Mouse (Mus musculus) embryonic facial prominence, embryonic 13.5 days (tissue): ENCODE measurements around the gene Syde2. TPM values are rescaled to one million over a fixed set of nuclear protein-coding genes. Genes with fewer than 3 reads are reported as not detected.

Experiments used
- ATAC-seq: fragments of 200-750 bp; cut with Nextera tagmentation; 2 replicates; pipeline ENCODE4 v1.8.0; 2017; ENCODE audit warnings: low read depth; ENCODE audit not compliant: insufficient number of reproducible peaks, insufficient read depth, low FRiP score, low TSS enrichment
- H3K27ac ChIP-seq: fragments of 300-500 bp; sonication (generic); 2 replicates; pipeline ENCODE4 v1.5.1; 2015; ENCODE audit warnings: moderate library complexity, mild to moderate bottlenecking, inconsistent platforms
- H3K27me3 ChIP-seq: fragments of 300-500 bp; sonication (generic); 2 replicates; pipeline ENCODE4 v1.6.1; 2015; ENCODE audit warnings: mild to moderate bottlenecking, inconsistent platforms
- H3K36me3 ChIP-seq: fragments of 300-500 bp; sonication (generic); 2 replicates; pipeline ENCODE4 v1.6.1; 2015; ENCODE audit warnings: mild to moderate bottlenecking, inconsistent platforms
- H3K4me1 ChIP-seq: fragments of 300-500 bp; sonication (generic); 2 replicates; pipeline ENCODE4 v1.6.1; 2015; ENCODE audit warnings: inconsistent platforms
- H3K4me2 ChIP-seq: fragments of 300-500 bp; sonication (generic); 2 replicates; pipeline ENCODE4 v1.6.1; 2015; ENCODE audit warnings: moderate library complexity, mild to moderate bottlenecking, inconsistent platforms
- H3K4me3 ChIP-seq: fragments of 300-500 bp; sonication (generic); 2 replicates; pipeline ENCODE4 v1.5.1; 2015; ENCODE audit warnings: mild to moderate bottlenecking, inconsistent platforms
- H3K9ac ChIP-seq: fragments of 300-500 bp; sonication (generic); 2 replicates; pipeline ENCODE4 v1.6.1; 2015; ENCODE audit warnings: mild to moderate bottlenecking, inconsistent platforms
- H3K9me3 ChIP-seq: fragments of 300-500 bp; sonication (generic); 2 replicates; pipeline ENCODE4 v1.6.1; 2016; ENCODE audit warnings: inconsistent platforms
- WGBS: fragments of 180-500 bp; shearing (Covaris S2); methylation state at CpG from one replicate; pipeline ENCODE4 v1.1.7; 2015; ENCODE audit warnings: mixed read lengths; 5-methylcytosine and 5-hydroxymethylcytosine counted together
- polyA plus RNA-seq: library from polyadenylated mRNA; unstranded; fragments of >200 nt; fragmentation: Nextera tagmentation; extraction: Ambion mirVana; gene quantifications from 2 replicates; pipeline ENCODE4 v1.2.1, GENCODE M21; 2015

Gene Syde2
- polyA plus RNA-seq, 1 experiment from 2014 or later = 1.8 TPM

GRCm38 (mm10) chr3:146059356-146059926 is 71.8 kb downstream of the Syde2 start:
- 75% methylated on average over 15 of the region's 15 CpGs for WGBS
- H3K4me2 ChIP-seq = no peak overlapping the region
- no peak for ATAC-seq

GRCm38 (mm10) chr3:146063146-146063545 is 75.5 kb downstream of the Syde2 start:
- Histone ChIP-seq H3K27me3 (no peaks in the 10 kb centered on the region), H3K4me2 (no peak overlapping the region), H3K4me1 (peaks cover 11% of the 10 kb centered on the region; the same call in 1 of the 2 replicates), H3K9me3 (no peaks in the 10 kb centered on the region), H3K36me3 (no peaks in the 10 kb centered on the region), H3K9ac (no peak overlapping the region), H3K27ac (no peak overlapping the region), H3K4me3 (no peak overlapping the region)
- 88% methylated on average over 11 of the region's 11 CpGs for WGBS
- ATAC-seq = no peak

More at GRCm38 (mm10) chr3:146059356-146059926, 71.8 kb downstream of the Syde2 start:
- no peak overlapping the region for H3K27ac ChIP-seq
- H3K4me3 ChIP-seq = no peak overlapping the region
- H3K36me3 ChIP-seq = no peaks in the 10 kb centered on the region
- no peak overlapping the region for H3K9ac ChIP-seq
- peaks cover 15% of the 10 kb centered on the region; the same call in 1 of the 2 replicates for H3K27me3 ChIP-seq
- H3K4me1 ChIP-seq = peaks cover 11% of the 10 kb centered on the region; the same call in 1 of the 2 replicates
- H3K9me3 ChIP-seq = no peaks in the 10 kb centered on the region

GRCm38 (mm10) chr3:146069276-146069675 is 81.6 kb downstream of the Syde2 start:
- Histone ChIP-seq H3K27me3 (no peaks in the 10 kb centered on the region), H3K9me3 (no peaks in the 10 kb centered on the region), H3K36me3 (no peaks in the 10 kb centered on the region), H3K4me1 (no peaks in the 10 kb centered on the region), H3K9ac (no peak overlapping the region), H3K4me3 (no peak overlapping the region), H3K4me2 (no peak overlapping the region), H3K27ac (no peak overlapping the region)
- no peak for ATAC-seq
- 75% methylated on average over 4 of the region's 4 CpGs for WGBS

Other genes starting within 250 kb of the Syde2 start
- gene Ddah1, start 229.2 kb upstream of the Syde2 start, polyA plus RNA-seq = 29.8 and 39.4 TPM in 2 replicates
- 47.0 and 50.4 TPM in 2 replicates for gene Bcl10, start 65.1 kb upstream of the Syde2 start, polyA plus RNA-seq
- 50.7 and 61.1 TPM in 2 replicates for gene 2410004B18Rik, start 49.9 kb upstream of the Syde2 start, polyA plus RNA-seq
- 0.48 TPM in 1 of 2 replicates, not detected in the other for gene Wdr63, start 120.3 kb downstream of the Syde2 start, polyA plus RNA-seq
- 3.9 and 5.7 TPM in 2 replicates for gene Mcoln3, start 129.6 kb downstream of the Syde2 start, polyA plus RNA-seq
- 0.51 and 0.58 TPM in 2 replicates for gene Mcoln2, start 162.0 kb downstream of the Syde2 start, polyA plus RNA-seq
- gene Lpar3, start 233.1 kb downstream of the Syde2 start, polyA plus RNA-seq = 2.1 TPM in 2 replicates